Mouse (Mus musculus) hindbrain, embryonic 12.5 days (tissue): ENCODE data around the gene Slc7a14. TPM values are rescaled to one million over a fixed set of nuclear protein-coding genes. Genes with fewer than 3 reads are reported as not detected.

Experiments used
- ATAC-seq: fragments of 200-750 bp; cut with Nextera tagmentation; 2 replicates; pipeline ENCODE4 v1.8.0; 2017; ENCODE audit warnings: moderate TSS enrichment; ENCODE audit not compliant: low FRiP score
- H3K27ac ChIP-seq: fragments of 300-500 bp; sonication (generic); 2 replicates; pipeline ENCODE4 v1.5.1; 2016; ENCODE audit warnings: mild to moderate bottlenecking
- H3K27me3 ChIP-seq: fragments of 300-500 bp; sonication (generic); 2 replicates; pipeline ENCODE4 v1.6.1; 2016; ENCODE audit warnings: mild to moderate bottlenecking
- H3K36me3 ChIP-seq: fragments of 300-500 bp; sonication (generic); 2 replicates; pipeline ENCODE4 v1.6.1; 2016; ENCODE audit warnings: mild to moderate bottlenecking
- H3K4me1 ChIP-seq: fragments of 300-500 bp; sonication (generic); 2 replicates; pipeline ENCODE4 v1.6.1; 2016
- H3K4me2 ChIP-seq: fragments of 300-500 bp; sonication (generic); replicated peaks from 2 replicates; pipeline ENCODE4 v1.6.1; 2016; ENCODE audit warnings: mild to moderate bottlenecking
- H3K4me3 ChIP-seq: fragments of 300-500 bp; sonication (generic); 2 replicates; pipeline ENCODE4 v1.5.1; 2016; ENCODE audit warnings: mild to moderate bottlenecking
- H3K9ac ChIP-seq: fragments of 300-500 bp; sonication (generic); 2 replicates; pipeline ENCODE4 v1.6.1; 2016; ENCODE audit warnings: mild to moderate bottlenecking, moderate library complexity
- H3K9me3 ChIP-seq: fragments of 300-500 bp; sonication (generic); replicated peaks from 2 replicates; pipeline ENCODE4 v1.6.1; 2016; ENCODE audit warnings: mild to moderate bottlenecking
- WGBS: fragments of 180-500 bp; shearing (Covaris S2); methylation state at CpG from one replicate; pipeline ENCODE4 v1.1.7; 2016; 5-methylcytosine and 5-hydroxymethylcytosine counted together
- polyA plus RNA-seq: library from polyadenylated mRNA; unstranded; fragments of >200 nt; fragmentation: Nextera tagmentation; extraction: Ambion mirVana; gene quantifications from 2 replicates; pipeline ENCODE4 v1.2.1, GENCODE M21; 2016

Slc7a14 gene
- polyA plus RNA-seq, 1 experiment from 2014 or later: 2.0 TPM

- Histone ChIP-seq H3K27me3 (no peaks in the 10 kb centered on the region), H3K4me1 (no peaks in the 10 kb centered on the region), H3K4me3 (no peak overlapping the region), H3K9me3 (no peaks in the 10 kb centered on the region), H3K36me3 (no peaks in the 10 kb centered on the region), H3K27ac (no peak overlapping the region), H3K4me2 (no peak overlapping the region), H3K9ac (no peak overlapping the region)
- ATAC-seq: no peak
- 72% methylated on average over 10 of the region's 10 CpGs for WGBS
Observed at GRCm38 (mm10) chr3:31191402-31191801, 118.8 kb downstream of the Slc7a14 start.

DNA sequence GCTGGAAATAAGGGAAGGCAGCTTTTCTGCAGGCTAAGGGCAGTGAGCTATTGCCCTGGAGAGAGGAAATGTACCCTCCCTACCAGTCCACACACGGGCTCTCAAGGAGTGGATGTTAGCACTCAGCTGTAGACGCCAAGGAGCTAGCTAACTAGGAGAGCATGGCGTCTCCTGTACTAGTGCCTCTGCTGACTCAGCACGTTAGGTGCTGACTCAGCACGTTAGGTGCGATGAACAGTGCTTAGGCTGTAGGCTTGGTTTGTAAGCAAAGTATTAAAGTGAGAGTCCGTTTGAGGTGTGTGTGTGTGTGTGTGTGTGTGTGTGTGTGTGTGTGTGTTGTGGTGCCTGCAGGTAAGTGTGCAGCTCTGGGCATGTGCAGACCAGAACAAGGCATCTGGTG is 119.8 kb downstream of the Slc7a14 start:
- Histone ChIP-seq H3K4me3 (no peak overlapping the region), H3K27me3 (no peaks in the 10 kb centered on the region), H3K27ac (no peak overlapping the region), H3K4me2 (no peak overlapping the region), H3K9me3 (no peaks in the 10 kb centered on the region), H3K9ac (no peak overlapping the region), H3K4me1 (no peaks in the 10 kb centered on the region), H3K36me3 (no peaks in the 10 kb centered on the region)
- ATAC-seq: no peak
- WGBS: 88% methylated on average over 7 of the region's 7 CpGs

DNA sequence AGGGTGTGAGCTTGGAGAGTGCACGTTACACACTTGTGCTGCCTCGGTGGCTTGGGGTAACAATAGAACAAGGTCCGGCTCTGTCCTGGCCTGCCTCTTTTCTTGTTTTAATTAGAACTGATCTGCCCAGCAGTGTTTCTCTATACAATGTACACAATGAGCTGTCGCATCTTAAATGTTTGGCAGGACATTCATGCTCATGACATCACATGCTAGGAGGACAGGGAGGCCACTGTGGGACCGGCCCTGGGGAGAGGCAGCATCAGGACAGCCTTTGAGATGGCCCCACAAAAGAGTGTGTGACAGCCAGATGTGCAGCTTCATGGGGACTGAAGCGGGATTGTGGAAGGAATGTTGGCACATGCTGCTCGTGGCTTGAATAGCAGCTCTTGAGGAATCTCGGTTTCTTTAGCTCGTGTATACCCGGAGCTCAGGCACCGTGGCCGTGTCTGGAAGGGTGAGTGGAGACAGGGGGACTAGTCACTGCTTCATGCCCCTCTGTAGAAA is 143.8 kb downstream of the Slc7a14 start:
- peak; percentile 73 for ATAC-seq
- Histone ChIP-seq H3K4me3 (no peak overlapping the region), H3K4me2 (no peak overlapping the region), H3K27ac (no peak overlapping the region), H3K4me1 (peaks cover 11% of the 10 kb centered on the region), H3K9me3 (no peaks in the 10 kb centered on the region), H3K27me3 (no peaks in the 10 kb centered on the region), H3K36me3 (no peaks in the 10 kb centered on the region), H3K9ac (no peak overlapping the region)
- 25% methylated on average over 12 of the region's 12 CpGs for WGBS

DNA sequence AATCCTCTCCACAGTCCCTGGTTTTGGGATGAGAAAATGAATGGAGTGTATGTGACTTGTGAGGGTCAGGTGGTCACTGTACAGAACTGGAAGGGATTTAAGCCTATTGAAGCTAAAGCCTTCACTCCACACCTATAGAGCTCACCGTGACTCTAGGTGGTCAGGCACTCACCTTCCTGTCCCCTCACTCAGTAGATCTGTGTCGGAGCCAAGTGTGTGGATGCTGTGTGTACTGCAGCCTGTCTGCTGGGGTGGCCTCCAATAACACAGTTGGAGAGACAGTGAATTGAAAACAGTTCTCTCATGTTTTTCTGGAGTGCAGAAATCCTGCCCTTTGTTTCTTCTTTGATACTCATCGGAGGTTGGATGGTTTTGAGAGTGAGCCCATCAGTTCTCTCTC is 144.4 kb downstream of the Slc7a14 start:
- no peak overlapping the region for H3K4me3 ChIP-seq
- 0 out of 2 replicates have a peak, but pooled peaks have one; percentile 43 for ATAC-seq
- no peaks in the 10 kb centered on the region for H3K9me3 ChIP-seq
- H3K4me2 ChIP-seq: no peak overlapping the region
- peaks cover 15% of the 10 kb centered on the region for H3K4me1 ChIP-seq
- H3K36me3 ChIP-seq: no peaks in the 10 kb centered on the region
- H3K27ac ChIP-seq: no peak overlapping the region
- H3K9ac ChIP-seq: no peak overlapping the region
- WGBS: 61% methylated on average over 3 of the region's 3 CpGs
- H3K27me3 ChIP-seq: no peaks in the 10 kb centered on the region

- H3K9me3 ChIP-seq: no peaks in the 10 kb centered on the region
- H3K4me1 ChIP-seq: peaks cover 15% of the 10 kb centered on the region
- H3K9ac ChIP-seq: no peak overlapping the region
- no peak overlapping the region for H3K4me3 ChIP-seq
- H3K4me2 ChIP-seq: no peak overlapping the region
- H3K27ac ChIP-seq: no peak overlapping the region
- H3K36me3 ChIP-seq: no peaks in the 10 kb centered on the region
- 93% methylated on average over 14 of the region's 14 CpGs for WGBS
- H3K27me3 ChIP-seq: no peaks in the 10 kb centered on the region
- ATAC-seq: no peak
Observed at GRCm38 (mm10) chr3:31162860-31163259, 147.3 kb downstream of the Slc7a14 start.

DNA sequence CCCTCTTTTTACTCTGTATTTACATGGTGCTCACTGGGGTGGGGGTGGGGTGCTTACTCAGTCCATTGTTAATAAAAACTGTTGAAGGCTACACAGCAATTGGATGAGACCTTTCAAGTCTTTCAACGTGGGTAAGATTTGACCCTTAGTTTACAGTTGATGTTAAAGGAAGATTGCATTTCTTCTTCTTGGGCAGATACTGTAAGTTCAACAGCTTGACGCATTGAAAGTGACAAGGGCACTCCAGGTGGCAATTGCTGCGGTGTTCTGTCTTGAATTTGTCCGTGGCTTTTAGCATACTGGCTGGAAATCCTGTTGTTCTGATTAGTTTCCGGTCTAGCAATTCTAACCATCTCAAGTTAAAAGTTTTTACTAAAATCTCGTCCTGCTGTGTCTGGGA is 148.8 kb downstream of the Slc7a14 start:
- no peaks in the 10 kb centered on the region for H3K36me3 ChIP-seq
- WGBS: 23% methylated on average over 6 of the region's 6 CpGs
- H3K4me1 ChIP-seq: peaks cover 10% of the 10 kb centered on the region
- no peak overlapping the region for H3K4me3 ChIP-seq
- no peak overlapping the region for H3K27ac ChIP-seq
- H3K4me2 ChIP-seq: no peak overlapping the region
- H3K27me3 ChIP-seq: no peaks in the 10 kb centered on the region
- H3K9me3 ChIP-seq: no peaks in the 10 kb centered on the region
- ATAC-seq: no peak
- no peak overlapping the region for H3K9ac ChIP-seq

DNA sequence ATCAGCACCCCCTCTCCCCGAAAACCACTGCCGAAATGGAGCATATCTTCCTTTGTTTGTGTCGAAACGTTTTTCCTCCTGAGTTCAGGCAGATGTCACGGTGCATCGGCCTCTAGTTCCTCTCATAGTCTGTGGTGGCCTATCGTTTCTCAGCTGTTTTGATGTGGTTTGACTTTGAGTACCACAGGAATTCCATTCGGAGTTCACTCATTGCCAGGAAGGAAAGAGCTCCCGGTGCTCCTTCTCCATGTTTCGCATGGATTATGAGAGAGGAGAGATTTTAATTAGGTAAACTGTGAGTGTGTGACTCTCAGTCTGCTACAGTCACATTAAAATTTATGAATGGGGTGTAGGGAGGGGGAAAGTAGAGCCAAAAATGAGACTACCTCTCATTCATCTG is 150.1 kb downstream of the Slc7a14 start:
- 73% methylated on average over 10 of the region's 10 CpGs for WGBS
- Histone ChIP-seq H3K9ac (no peak overlapping the region), H3K27me3 (no peaks in the 10 kb centered on the region)

DNA sequence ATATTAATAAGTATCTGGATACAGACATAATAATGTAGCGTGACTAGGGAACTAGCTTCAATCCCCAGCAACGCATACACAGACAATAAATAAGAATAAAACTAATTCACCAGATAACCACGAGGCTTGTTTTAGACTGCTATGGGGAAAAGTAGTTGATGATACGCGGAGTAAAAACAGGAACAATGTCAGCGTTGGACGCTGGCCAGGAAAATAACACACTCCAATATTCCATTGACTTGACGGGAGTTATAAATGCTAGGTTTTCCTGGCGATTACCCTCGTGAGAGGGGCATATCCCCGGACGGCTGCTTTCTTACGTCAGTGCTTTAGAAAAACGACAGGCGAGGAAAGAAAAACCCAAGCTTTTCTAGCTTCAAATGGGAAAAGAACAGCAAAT is 152.4 kb downstream of the Slc7a14 start:
- H3K9me3 ChIP-seq: no peaks in the 10 kb centered on the region
- WGBS: 81% methylated on average over 15 of the region's 15 CpGs
- H3K36me3 ChIP-seq: no peaks in the 10 kb centered on the region
- no peak overlapping the region for H3K4me3 ChIP-seq
- no peak overlapping the region for H3K9ac ChIP-seq
- H3K27me3 ChIP-seq: no peaks in the 10 kb centered on the region
- peaks cover 10% of the 10 kb centered on the region; the same call in 1 of the 2 replicates for H3K4me1 ChIP-seq
- H3K4me2 ChIP-seq: no peak overlapping the region
- H3K27ac ChIP-seq: no peak overlapping the region
- ATAC-seq: no peak

More for the DNA sequence above, 150.1 kb downstream of the Slc7a14 start:
- Histone ChIP-seq H3K36me3 (no peaks in the 10 kb centered on the region), H3K9me3 (no peaks in the 10 kb centered on the region), H3K4me3 (no peak overlapping the region), H3K4me2 (no peak overlapping the region), H3K27ac (no peak overlapping the region), H3K4me1 (peaks cover 10% of the 10 kb centered on the region; the same call in 1 of the 2 replicates)
- ATAC-seq: no peak

GRCm38 (mm10) chr3:31156126-31156525 is 154.1 kb downstream of the Slc7a14 start:
- Histone ChIP-seq H3K36me3 (no peaks in the 10 kb centered on the region), H3K4me2 (no peak overlapping the region), H3K4me3 (no peak overlapping the region), H3K9me3 (no peaks in the 10 kb centered on the region), H3K4me1 (peaks cover 4% of the 10 kb centered on the region; the same call in 1 of the 2 replicates), H3K9ac (no peak overlapping the region), H3K27me3 (peaks cover 2% of the 10 kb centered on the region; the same call in 1 of the 2 replicates), H3K27ac (no peak overlapping the region)
- 34% methylated on average over 3 of the region's 3 CpGs for WGBS
- ATAC-seq: no peak

Other genes starting within 250 kb of the Slc7a14 start
- gene Skil, start 215.3 kb downstream of the Slc7a14 start, polyA plus RNA-seq: 51.9 and 52.8 TPM in 2 replicates
- gene Cldn11, start 160.5 kb downstream of the Slc7a14 start, polyA plus RNA-seq: 31.2 and 31.3 TPM in 2 replicates